Mouse (Mus musculus): ENCODE results near the gene Lrpprc.

- TF ChIP-seq CTCF (IDR thresholded peaks at IDR 0.05; ENCODE audit: low read depth, low read length) (no peak), GATA1 (IDR thresholded peaks at IDR 0.05; ENCODE audit: borderline replicate concordance, low read length) (no peak), POLR2AphosphoS5 (IDR thresholded peaks at IDR 0.05; ENCODE audit: insufficient replicate concordance, low read depth, low read length) (no peak; the same call in 1 of the 2 replicates), GATA2 (IDR thresholded peaks at IDR 0.05; ENCODE audit: borderline replicate concordance, low read depth, low read length) (0 out of 2 replicates have a peak, but pooled peaks have one; percentile 16), TAL1 (conservative IDR thresholded peaks at IDR 0.05; ENCODE audit: low read depth, low read length) (peak; percentile 100)
These were observed 14.1 kb downstream of the Lrpprc start for GRCm38 (mm10) chr17:84776362-84777000.
